Mouse (Mus musculus): ENCODE results near the gene Acat1. TPM values are rescaled to one million over a fixed set of nuclear protein-coding genes. Genes with fewer than 3 reads are reported as not detected.

The Acat1 gene
- polyA plus RNA-seq, 1 experiment from 2014 or later = 148 TPM

DNA sequence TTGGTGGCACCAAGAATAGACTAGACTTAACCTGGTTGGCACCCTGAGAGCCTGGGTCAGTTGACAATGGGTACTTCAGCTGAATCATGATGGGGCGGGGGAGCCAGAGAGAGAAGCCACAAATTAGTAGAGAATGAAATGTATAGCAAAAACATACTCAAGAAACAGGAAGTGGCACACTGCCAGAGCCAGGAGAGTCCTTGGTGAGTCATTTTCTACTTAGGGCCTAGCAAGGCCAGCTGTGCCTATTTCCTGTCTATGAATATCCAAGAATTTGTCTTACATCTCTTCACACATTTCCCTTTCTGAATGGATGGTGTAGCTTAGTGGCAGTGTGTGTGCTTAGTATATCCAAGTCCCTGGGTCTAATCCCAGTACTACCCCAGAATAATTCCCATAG lies 6.8 kb downstream of the Acat1 start:
- WGBS (ENCODE audit: insufficient replicate concordance) = 47% methylated on average over 1 of the region's 1 CpGs
- Histone ChIP-seq H3K9ac (ENCODE audit: low read depth, low read length) (no peak overlapping the region), H3K4me2 (ENCODE audit: low read depth, low read length) (no peak overlapping the region), H3K27ac (ENCODE audit: low read length) (peak overlapping the region; percentile 71), H3K4me3 (ENCODE audit: low read depth, low read length) (no peak overlapping the region), H3K27me3 (ENCODE audit: control insufficient read depth, insufficient read depth, low read depth, low read length) (no peaks in the 10 kb centered on the region), H3K36me3 (ENCODE audit: control insufficient read depth, insufficient read depth) (no peaks in the 10 kb centered on the region), H3K4me1 (ENCODE audit: control insufficient read depth, low read depth, low read length) (peaks cover 16% of the 10 kb centered on the region), H3K9me3 (replicated peaks; ENCODE audit: control insufficient read depth, low read length) (no peaks in the 10 kb centered on the region)
- ATAC-seq (ENCODE audit: low read depth) = no peak

DNA sequence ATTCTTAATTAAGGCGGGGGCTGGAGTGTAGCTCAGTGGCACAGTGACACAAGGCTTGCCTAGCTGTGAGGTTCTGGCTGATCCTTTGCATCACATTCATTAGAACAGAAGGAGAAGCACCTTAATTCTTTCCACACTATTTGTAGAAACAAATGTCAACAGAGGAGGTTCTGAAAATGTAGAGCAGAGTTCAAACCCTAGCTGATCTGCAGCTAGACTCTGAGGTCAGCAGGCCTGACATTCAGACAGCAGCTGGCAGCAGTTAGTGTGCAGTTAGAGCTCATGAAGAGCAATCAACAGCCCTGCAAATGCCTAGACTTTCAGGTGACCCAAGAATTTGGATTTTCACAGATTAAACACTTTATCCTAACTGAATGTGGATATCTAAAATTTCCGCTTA lies 8.6 kb downstream of the Acat1 start:
- peaks cover 16% of the 10 kb centered on the region for H3K4me1 ChIP-seq (ENCODE audit: control insufficient read depth, low read depth, low read length)
- H3K9me3 ChIP-seq (replicated peaks; ENCODE audit: control insufficient read depth, low read length) = no peaks in the 10 kb centered on the region
- ATAC-seq (ENCODE audit: low read depth) = peak; percentile 63

DNA sequence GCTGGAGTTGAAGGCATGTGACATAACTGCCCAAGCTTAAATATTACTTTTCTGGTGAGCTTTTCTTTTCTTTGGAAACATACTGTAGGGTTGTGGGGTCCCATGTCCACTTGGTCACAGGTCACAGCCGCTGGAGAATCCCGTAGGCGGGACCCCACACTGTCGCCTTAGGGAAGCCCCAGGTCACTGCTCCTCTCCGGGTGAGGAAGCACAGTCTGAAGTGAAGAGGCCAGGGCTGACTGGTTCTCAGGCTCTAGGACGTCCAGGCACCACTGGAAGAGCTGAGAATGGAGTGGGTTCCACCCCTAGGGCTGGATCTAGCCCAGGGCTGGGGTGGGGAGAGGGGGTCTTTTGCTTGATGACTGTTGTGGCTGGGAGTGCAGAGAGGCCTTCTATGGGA lies 11.6 kb downstream of the Acat1 start:
- no peak overlapping the region for H3K27ac ChIP-seq (ENCODE audit: low read length)
- no peaks in the 10 kb centered on the region for H3K36me3 ChIP-seq (ENCODE audit: control insufficient read depth, insufficient read depth)
- H3K4me3 ChIP-seq (ENCODE audit: low read depth, low read length) = no peak overlapping the region
- H3K9me3 ChIP-seq (replicated peaks; ENCODE audit: control insufficient read depth, low read length) = no peaks in the 10 kb centered on the region
- no peak overlapping the region for H3K4me2 ChIP-seq (ENCODE audit: low read depth, low read length)
- H3K27me3 ChIP-seq (ENCODE audit: control insufficient read depth, insufficient read depth, low read depth, low read length) = no peaks in the 10 kb centered on the region
- no peak for ATAC-seq (ENCODE audit: low read depth)
- H3K9ac ChIP-seq (ENCODE audit: low read depth, low read length) = no peak overlapping the region
- peaks cover 9% of the 10 kb centered on the region for H3K4me1 ChIP-seq (ENCODE audit: control insufficient read depth, low read depth, low read length)
- 55% methylated on average over 6 of the region's 6 CpGs for WGBS (ENCODE audit: insufficient replicate concordance)

More for the DNA sequence above, 8.6 kb downstream of the Acat1 start:
- peak overlapping the region; percentile 63; the same call in 1 of the 2 replicates for H3K27ac ChIP-seq (ENCODE audit: low read length)
- no peak overlapping the region for H3K9ac ChIP-seq (ENCODE audit: low read depth, low read length)
- no peak overlapping the region for H3K4me2 ChIP-seq (ENCODE audit: low read depth, low read length)
- H3K27me3 ChIP-seq (ENCODE audit: control insufficient read depth, insufficient read depth, low read depth, low read length) = no peaks in the 10 kb centered on the region
- 82% methylated on average over 2 of the region's 2 CpGs for WGBS (ENCODE audit: insufficient replicate concordance)
- H3K36me3 ChIP-seq (ENCODE audit: control insufficient read depth, insufficient read depth) = no peaks in the 10 kb centered on the region
- H3K4me3 ChIP-seq (ENCODE audit: low read depth, low read length) = no peak overlapping the region

DNA sequence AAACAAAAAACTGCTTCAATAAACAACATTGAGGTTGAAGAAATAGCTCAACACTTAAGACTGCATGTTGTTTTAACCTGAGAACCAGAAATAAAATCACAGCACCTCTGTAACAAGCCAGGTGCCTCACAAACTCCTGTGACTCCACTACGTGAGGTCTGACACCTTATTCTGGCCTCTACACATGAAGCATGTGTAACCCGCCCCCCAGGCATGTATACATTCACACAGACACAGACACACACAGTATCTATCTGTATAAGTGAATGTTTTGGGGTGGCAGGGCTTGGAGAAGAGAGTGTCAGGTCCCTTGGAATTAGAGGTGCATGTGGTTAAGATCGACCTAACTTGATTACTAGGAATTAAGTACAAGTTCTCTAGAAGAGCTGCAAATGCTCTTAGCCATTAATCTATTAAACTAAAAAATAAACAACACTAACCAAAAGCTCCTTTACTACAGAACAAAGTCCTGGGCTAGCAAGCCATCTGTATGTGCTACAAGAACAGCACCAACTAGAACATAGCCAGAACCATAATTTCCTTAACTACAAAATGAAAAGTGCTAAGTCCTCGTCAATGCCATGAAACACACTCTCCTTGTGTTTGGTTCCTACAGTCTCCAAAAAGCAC lies 13.1 kb downstream of the Acat1 start:
- Histone ChIP-seq H3K4me3 (ENCODE audit: low read depth, low read length) (no peak overlapping the region), H3K27me3 (ENCODE audit: control insufficient read depth, insufficient read depth, low read depth, low read length) (no peaks in the 10 kb centered on the region), H3K36me3 (ENCODE audit: control insufficient read depth, insufficient read depth) (no peaks in the 10 kb centered on the region), H3K4me1 (ENCODE audit: control insufficient read depth, low read depth, low read length) (peaks cover under 1% of the 10 kb centered on the region), H3K9me3 (replicated peaks; ENCODE audit: control insufficient read depth, low read length) (no peaks in the 10 kb centered on the region), H3K27ac (ENCODE audit: low read length) (no peak overlapping the region), H3K4me2 (ENCODE audit: low read depth, low read length) (no peak overlapping the region), H3K9ac (ENCODE audit: low read depth, low read length) (no peak overlapping the region)
- ATAC-seq (ENCODE audit: low read depth) = no peak
- WGBS (ENCODE audit: insufficient replicate concordance) = 68% methylated on average over 4 of the region's 4 CpGs

DNA sequence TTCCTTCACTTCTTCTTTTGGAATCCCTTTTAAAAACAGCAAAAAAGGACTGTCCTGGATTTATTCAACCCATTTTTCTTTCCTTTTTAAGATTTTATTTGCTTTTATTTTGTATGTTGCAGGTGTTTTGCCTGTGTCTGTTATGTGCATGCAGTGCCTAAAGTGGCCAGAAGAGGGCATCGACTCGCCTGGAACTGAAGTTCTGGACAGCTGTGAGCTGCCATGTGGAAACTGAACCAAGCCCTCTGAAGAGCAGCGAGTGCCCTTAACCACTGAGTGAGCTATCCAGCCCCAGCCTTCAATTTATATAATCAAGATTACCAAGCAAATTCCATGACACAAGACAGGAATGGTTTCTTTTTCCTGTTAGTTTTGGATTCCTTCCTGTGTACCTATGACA lies 15.4 kb downstream of the Acat1 start:
- Histone ChIP-seq H3K36me3 (ENCODE audit: control insufficient read depth, insufficient read depth) (peaks cover 2% of the 10 kb centered on the region; the same call in 1 of the 2 replicates), H3K27me3 (ENCODE audit: control insufficient read depth, insufficient read depth, low read depth, low read length) (no peaks in the 10 kb centered on the region), H3K9me3 (replicated peaks; ENCODE audit: control insufficient read depth, low read length) (no peaks in the 10 kb centered on the region), H3K4me3 (ENCODE audit: low read depth, low read length) (no peak overlapping the region), H3K4me2 (ENCODE audit: low read depth, low read length) (no peak overlapping the region), H3K4me1 (ENCODE audit: control insufficient read depth, low read depth, low read length) (no peaks in the 10 kb centered on the region; the same call in 1 of the 2 replicates), H3K27ac (ENCODE audit: low read length) (no peak overlapping the region), H3K9ac (ENCODE audit: low read depth, low read length) (no peak overlapping the region)
- ATAC-seq (ENCODE audit: low read depth) = peak; percentile 24; the same call in 1 of the 2 replicates
- 8% methylated on average over 3 of the region's 3 CpGs for WGBS (ENCODE audit: insufficient replicate concordance)

DNA sequence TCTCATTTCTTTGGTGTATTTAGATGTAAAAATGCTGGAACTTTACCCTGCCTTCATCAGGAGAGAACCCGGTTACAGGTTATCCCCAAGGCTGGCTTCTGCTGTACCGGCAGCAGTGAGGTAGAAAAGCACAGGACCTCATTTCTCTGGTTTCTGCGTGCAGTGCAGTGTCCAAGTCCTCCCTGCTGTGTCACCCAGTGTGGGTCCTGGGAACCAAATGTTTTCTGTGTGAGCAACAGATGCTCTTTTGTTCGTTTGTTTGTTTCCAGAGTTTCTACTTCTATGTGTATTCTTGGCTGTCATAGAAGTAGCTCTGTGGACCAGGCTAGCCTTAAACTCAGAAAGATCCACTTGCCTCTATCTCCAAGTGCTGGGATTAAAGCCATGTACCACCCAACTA lies 28.3 kb downstream of the Acat1 start:
- ATAC-seq (ENCODE audit: low read depth) = no peak
- H3K27ac ChIP-seq (ENCODE audit: low read length) = no peak overlapping the region
- no peaks in the 10 kb centered on the region for H3K9me3 ChIP-seq (replicated peaks; ENCODE audit: control insufficient read depth, low read length)
- no peak overlapping the region for H3K9ac ChIP-seq (ENCODE audit: low read depth, low read length)
- peaks cover 15% of the 10 kb centered on the region for H3K36me3 ChIP-seq (ENCODE audit: control insufficient read depth, insufficient read depth)
- whole genome bisulfite sequencing (ENCODE audit: insufficient replicate concordance) = 88% methylated on average over 4 of the region's 4 CpGs
- no peaks in the 10 kb centered on the region for H3K27me3 ChIP-seq (ENCODE audit: control insufficient read depth, insufficient read depth, low read depth, low read length)
- H3K4me1 ChIP-seq (ENCODE audit: control insufficient read depth, low read depth, low read length) = no peaks in the 10 kb centered on the region
- H3K4me2 ChIP-seq (ENCODE audit: low read depth, low read length) = no peak overlapping the region
- H3K4me3 ChIP-seq (ENCODE audit: low read depth, low read length) = no peak overlapping the region

DNA sequence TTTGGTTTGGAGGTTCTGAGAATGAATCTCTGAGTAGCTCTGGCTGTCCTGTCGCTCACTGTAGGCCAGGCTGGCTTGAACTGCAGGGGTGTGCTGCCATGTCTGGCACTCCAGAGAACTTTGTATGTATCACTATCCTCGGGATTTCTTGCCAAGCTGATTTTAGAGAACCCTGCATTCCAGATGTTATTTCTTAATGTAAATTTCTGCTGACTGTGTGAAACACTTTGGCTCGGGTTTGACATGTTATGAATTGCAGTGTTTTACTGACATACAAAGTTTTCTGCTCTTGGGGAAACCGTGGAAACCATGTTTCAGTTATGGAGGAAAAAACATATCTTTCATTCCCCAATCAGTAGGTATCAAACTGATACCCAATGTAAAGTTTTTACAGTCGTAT lies 34.5 kb downstream of the Acat1 start:
- no peak for ATAC-seq (ENCODE audit: low read depth)
- Histone ChIP-seq H3K4me3 (ENCODE audit: low read depth, low read length) (no peak overlapping the region), H3K36me3 (ENCODE audit: control insufficient read depth, insufficient read depth) (peaks cover 21% of the 10 kb centered on the region), H3K9ac (ENCODE audit: low read depth, low read length) (no peak overlapping the region), H3K9me3 (replicated peaks; ENCODE audit: control insufficient read depth, low read length) (no peaks in the 10 kb centered on the region), H3K4me2 (ENCODE audit: low read depth, low read length) (no peak overlapping the region), H3K27ac (ENCODE audit: low read length) (no peak overlapping the region), H3K27me3 (ENCODE audit: control insufficient read depth, insufficient read depth, low read depth, low read length) (no peaks in the 10 kb centered on the region), H3K4me1 (ENCODE audit: control insufficient read depth, low read depth, low read length) (no peaks in the 10 kb centered on the region)
- WGBS (ENCODE audit: insufficient replicate concordance) = 70% methylated on average over 5 of the region's 5 CpGs

DNA sequence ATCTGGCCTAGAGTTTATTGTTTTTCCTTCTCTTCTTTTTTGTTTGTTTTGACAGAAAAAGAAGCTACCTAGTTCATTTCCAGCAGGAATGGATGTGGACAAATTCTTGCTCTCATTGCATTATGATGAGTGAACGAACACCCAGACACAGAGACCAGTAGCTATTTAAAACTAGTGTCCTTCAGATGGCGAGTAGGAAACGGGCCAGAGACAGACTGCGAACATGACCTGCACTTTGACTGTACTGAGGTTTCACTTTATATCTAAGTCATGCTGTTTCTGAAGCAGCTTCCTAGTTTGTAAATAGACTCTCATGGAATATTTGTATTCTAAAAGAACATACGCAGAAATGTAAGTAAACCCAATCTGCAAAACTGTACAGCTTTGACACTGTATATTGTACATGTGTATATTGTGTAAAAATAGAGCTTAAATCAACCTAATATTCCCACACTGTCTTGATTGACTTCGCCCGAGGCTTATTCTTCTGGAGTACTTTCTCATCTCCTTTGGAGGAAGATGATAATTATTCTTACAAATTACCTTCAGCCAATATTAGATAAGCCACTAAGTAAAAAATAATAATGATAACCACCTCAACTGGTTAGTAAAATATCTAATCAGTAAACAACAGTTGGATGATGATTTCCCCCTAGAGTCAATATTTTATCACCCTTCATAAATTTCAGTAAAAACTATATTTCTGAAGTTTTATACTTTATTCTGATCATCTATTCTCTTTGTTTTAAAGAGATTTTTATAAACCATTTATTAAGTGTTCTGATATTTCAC lies 37.5 kb downstream of the Acat1 start:
- no peak for ATAC-seq (ENCODE audit: low read depth)
- Histone ChIP-seq H3K4me3 (ENCODE audit: low read depth, low read length) (no peak overlapping the region), H3K9me3 (replicated peaks; ENCODE audit: control insufficient read depth, low read length) (no peaks in the 10 kb centered on the region), H3K9ac (ENCODE audit: low read depth, low read length) (no peak overlapping the region), H3K4me1 (ENCODE audit: control insufficient read depth, low read depth, low read length) (no peaks in the 10 kb centered on the region), H3K27me3 (ENCODE audit: control insufficient read depth, insufficient read depth, low read depth, low read length) (no peaks in the 10 kb centered on the region), H3K36me3 (ENCODE audit: control insufficient read depth, insufficient read depth) (peaks cover 33% of the 10 kb centered on the region), H3K27ac (ENCODE audit: low read length) (no peak overlapping the region), H3K4me2 (ENCODE audit: low read depth, low read length) (no peak overlapping the region)
- 74% methylated on average over 7 of the region's 7 CpGs for WGBS (ENCODE audit: insufficient replicate concordance)

DNA sequence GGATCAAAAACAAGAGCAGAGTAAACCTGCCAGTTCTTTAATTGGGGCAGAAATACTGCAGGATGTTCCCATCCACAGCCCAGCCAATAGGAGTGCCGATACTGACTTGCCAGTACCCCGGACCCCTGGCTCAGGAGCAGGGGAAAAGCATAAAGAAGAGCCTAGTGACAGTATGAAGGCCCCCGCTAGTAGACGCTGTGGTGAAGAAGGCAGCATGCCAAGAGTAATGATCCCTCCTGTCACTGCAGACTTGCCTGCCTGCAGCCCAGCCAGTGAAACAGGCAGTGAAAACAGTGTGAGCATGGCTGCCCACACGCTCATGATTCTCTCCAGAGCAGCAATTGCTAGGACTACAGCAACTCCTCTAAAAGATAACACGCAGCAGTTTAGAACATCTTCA lies 39.5 kb downstream of the Acat1 start:
- Histone ChIP-seq H3K9me3 (replicated peaks; ENCODE audit: control insufficient read depth, low read length) (no peaks in the 10 kb centered on the region), H3K27ac (ENCODE audit: low read length) (no peak overlapping the region), H3K9ac (ENCODE audit: low read depth, low read length) (no peak overlapping the region), H3K4me1 (ENCODE audit: control insufficient read depth, low read depth, low read length) (no peaks in the 10 kb centered on the region), H3K36me3 (ENCODE audit: control insufficient read depth, insufficient read depth) (peaks cover 44% of the 10 kb centered on the region), H3K4me2 (ENCODE audit: low read depth, low read length) (no peak overlapping the region), H3K27me3 (ENCODE audit: control insufficient read depth, insufficient read depth, low read depth, low read length) (no peaks in the 10 kb centered on the region), H3K4me3 (ENCODE audit: low read depth, low read length) (no peak overlapping the region)
- no peak for ATAC-seq (ENCODE audit: low read depth)
- 84% methylated on average over 6 of the region's 6 CpGs for WGBS (ENCODE audit: insufficient replicate concordance)

All from liver, embryonic 16.5 days (tissue).